Mouse (Mus musculus) brain, embryonic 14.5 days (tissue): ENCODE measurements around the gene Smim13.

Experiments used
- CTCF ChIP-seq: fragments of 200-500 bp; IDR thresholded peaks from 2 replicates; pipeline ENCODE4 v1.5.1; 2012; ENCODE audit warnings: inconsistent platforms, mild to moderate bottlenecking, moderate library complexity, borderline replicate concordance; ENCODE audit not compliant: insufficient read depth, insufficient read length; ENCODE audit errors: extremely low read depth
- POLR2A ChIP-seq: fragments of 200-500 bp; IDR thresholded peaks from 2 replicates; pipeline ENCODE4 v1.6.1; 2012; ENCODE audit warnings: mild to moderate bottlenecking, inconsistent platforms, borderline replicate concordance; ENCODE audit not compliant: poor library complexity, insufficient read depth, insufficient read length, severe bottlenecking; ENCODE audit errors: extremely low read depth

- TF ChIP-seq CTCF, result no peak
- TF ChIP-seq POLR2A, result no peak
These were observed 8.1 kb upstream of the Smim13 start for GRCm38 (mm10) chr13:41241557-41241956.
